Mouse (Mus musculus) heart, postnatal 4 days (tissue): Measurements from ENCODE around the gene Rps21. TPM values are rescaled to one million over a fixed set of nuclear protein-coding genes. Genes with fewer than 3 reads are reported as not detected.

Experiments
- DNase-seq: peaks from one replicate; pipeline ENCODE4 v3.0.0; 2021
- total RNA-seq, 2 experiments: library from RNA; stranded (reverse); gene quantifications; 2 replicates each; pipeline ENCODE4 v1.2.3; 2021

Rps21 gene
- 100 to 1,000 TPM; 619 to 692 TPM for total RNA-seq

DNA sequence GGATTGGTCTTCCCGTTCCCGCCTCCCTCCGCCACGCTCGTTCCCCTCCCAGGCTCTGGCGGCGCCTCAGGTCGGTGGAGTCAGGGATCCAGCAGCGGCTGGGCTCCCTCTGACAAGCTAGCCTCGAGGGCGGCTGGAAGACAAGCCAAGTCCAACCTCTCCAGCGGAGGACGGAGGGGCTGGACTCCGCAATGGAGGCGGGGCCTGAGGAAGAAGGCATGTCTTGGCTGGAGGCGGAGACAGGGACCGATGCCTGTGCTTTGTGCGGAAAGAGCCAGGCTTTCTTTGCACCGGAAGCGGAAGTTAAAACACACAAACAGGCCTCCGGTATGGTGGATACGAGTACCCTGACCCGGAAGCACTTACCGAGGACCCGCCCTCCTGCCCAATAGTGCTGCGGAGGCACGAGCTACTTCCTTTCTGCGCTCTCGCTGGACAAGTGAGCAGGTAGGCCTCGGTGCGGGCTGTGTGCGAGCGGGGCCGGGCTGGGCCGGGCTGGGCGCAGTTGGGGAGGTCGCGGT is at the start of gene Rps21:
TSS of gene Rps21 (plus strand) at position 377 of the 521 bp plus-strand sequence.
- DNase-seq, result peak; percentile 98

DNA sequence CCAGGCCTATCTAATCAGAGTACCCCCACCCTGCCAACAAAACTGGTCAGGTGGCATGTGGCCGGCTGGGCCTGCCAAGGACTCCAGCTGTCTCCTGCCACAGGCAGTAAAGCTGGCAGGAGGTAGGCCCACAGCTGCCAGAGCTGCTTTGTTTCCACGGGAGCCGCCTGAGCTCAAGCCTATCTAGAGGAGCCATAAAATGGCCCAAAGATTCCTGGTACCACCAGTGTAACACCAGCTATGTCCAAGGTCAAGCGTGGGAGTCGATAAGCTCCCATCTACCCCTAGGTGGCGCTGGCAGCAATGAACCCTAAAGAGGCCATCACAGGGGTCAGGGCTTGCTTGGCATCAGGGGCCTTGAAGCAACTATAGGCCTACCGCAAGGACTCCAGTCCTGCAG is 49.3 kb upstream of the Rps21 start:
- DNase-seq, result peak; percentile 70

DNA sequence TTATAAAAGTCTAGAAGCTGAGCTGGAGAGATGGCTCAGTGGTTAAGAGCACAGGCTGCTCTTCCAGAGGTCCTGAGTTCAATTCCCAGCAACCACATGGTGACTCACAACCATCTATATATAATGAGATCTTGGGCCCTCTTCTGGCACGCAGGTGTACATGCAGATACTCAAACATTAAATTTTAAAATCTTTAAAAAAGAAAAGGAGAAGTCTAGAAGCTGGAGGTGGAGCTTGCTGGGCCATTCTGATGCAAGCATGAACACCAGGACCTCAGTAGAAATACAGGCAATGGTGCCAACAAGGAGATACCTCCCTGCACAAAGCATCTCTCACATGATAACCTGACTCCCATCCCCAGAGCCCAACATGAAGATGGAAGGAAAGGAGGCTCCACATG is 48.2 kb upstream of the Rps21 start:
- DNase-seq, result no peak

DNA sequence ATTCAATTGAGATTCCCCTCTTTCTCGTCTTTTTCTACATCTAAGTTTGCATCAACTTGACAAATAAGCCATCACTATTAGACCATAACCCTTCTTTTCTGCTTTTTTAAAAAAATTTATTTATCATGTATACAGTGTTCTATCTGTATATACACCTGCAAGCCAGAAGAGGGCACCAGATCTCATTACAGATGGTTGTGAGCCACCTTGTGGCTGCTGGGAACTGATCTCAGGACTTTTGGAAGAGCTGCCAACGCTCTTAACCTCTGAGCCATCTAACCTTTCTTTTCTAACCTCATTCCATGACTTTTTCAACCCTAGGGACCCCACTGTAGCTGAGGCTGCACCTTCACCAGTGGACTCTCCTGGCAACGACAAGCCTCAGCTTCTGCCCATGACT is 44.9 kb upstream of the Rps21 start:
- DNase-seq, result no peak

DNA sequence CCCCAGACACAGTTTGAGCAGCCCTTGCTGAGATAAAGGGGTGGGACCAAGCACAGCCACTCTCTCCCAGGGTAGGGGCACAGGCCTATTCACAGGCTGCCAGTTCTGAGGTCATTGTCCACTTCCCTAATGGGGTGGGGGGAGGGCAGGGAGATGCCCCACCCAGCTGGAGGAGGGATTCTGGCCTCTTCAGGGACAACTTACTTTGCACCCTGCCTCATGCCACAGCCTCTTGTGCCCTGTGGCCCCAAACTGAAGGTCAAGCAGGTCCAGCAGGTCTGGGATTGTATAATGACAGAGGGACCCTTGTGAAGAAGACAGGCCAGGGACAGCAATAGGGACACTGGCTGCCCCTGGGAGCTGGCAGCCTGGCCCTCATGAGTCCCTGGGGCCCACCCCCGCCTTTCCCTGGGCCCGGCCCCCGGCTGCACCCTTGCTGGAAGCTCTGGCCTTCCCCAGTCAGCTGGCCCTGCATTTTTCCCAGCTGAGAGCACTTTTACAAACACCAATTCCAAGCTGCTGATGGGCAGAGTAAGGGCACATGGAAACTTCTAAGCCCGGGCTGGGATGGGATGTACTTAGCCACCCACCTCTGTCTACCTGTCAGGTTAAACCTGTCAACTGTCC is 42.7 kb upstream of the Rps21 start:
- DNase-seq, result peak; percentile 40

DNA sequence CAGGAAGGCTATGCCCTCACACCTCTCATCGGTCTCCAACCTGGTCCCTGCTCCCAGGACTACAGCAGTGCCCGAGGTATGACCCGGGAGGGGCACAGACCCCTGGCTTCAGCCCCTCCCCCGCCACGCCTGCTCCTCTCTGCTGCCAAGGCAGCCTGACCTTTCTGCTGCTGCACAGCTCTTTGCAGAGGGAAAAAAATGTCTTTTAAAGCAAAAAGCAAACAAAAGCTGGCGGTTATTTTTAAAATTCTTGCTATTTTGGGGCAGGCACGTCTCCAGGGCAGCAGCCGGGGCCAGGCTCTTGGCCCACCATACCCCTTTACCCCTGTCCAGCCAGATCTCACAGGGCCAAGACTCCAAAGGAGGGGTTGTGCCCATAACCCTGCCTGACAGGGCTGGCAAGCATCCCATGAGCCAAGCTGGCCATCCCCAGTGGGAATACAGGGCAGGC is 42.1 kb upstream of the Rps21 start:
- peak; percentile 47 for DNase-seq

DNA sequence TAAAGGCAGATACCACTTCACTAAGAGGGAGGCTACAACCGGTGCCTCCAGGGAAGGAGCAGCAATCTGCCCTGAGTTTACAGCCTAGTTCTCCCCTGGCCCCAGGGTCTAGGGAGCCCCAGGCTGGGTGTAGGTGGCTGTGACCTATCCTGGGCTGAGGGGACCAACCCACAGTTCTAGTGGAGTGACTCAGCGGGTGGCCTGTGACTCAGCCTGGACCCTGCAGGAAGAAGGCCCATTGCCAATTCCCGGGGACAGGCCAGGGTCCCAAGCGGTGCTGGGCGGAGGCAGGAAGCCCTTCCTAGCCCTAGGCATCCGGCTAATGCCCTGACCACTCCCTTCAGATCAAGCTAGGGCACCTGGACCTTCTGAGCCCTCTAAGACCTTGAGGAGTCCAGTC is 41.2 kb upstream of the Rps21 start:
- peak; percentile 60 for DNase-seq

DNA sequence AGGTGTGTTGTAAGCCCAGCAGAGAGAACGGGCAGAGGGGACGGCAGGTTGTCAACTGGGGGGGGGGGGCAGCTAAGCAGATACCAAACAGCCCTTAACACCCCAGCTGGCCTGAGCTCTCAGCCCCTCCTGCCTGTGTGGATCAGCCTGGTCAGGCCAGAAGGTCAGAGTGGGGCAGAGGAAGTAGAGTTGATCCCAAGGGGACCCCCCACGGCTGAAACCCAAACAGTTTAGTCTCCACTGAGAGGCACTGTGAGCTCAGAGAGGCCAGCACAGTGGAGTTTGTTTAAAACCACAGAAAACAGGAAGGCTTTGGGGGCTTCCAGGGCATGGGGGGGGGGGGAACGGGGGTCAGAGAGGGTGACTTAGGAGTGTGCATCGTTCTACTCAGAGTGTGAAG is 40.3 kb upstream of the Rps21 start:
- DNase-seq, result no peak

DNA sequence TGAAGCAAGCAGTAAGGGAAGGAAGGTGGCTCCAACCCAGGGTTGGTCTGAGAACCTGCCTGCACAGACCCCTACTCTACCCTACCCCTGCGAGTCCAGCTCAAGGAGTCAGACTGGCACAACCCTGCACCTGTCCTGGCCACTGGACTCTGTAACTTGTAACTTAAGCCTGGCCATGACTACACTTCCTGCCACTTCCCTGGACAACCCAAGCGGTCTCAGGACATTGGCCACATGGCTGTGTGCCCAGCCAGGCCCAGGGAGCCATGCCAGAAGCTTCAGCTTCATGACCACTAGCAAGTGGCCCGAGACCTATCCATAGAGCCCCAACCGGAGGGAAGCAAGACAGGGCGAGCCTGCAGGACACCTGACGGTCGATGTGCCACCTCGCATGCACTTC is 39.6 kb upstream of the Rps21 start:
- peak; percentile 82 for DNase-seq

DNA sequence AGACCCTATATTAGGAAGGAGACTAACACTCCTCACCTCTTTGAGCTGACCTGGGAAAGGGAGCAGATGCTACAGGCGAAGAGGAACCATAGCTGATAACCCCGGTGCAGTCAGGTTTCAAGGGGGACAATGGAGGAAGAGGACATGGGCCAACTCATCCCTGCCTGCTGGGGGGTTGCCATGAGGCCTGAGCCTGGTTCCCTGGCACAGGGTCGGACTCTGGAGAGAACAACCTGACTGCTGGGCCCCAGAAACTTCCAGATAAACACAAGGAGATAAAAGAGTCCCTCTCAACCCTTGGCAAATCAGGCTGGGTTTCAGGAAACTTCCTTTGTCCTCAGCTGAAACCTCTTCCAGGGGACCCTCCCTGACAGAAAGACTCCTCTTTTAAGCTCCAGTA is 38.9 kb upstream of the Rps21 start:
- peak; percentile 14 for DNase-seq

DNA sequence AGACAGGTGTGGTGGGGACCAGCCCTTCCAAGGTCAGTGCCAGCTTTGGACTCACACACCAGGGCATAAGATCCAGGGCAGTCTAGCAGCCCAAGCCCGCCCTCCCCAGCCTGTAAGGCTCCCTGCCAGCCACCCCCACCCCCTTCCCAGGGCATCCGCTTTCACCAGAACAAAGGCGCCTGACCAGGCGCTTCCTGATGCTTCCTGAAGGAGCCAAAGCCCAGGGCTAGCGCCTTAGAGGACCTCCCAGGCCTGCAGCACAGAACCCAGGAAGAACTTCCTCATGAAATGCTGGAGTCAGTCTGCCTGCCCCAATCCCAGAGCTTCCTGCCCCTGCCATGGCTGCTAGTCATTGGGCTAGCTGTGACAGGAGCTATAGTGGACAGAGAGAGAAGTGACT is 38.5 kb upstream of the Rps21 start:
- peak; percentile 56 for DNase-seq

DNA sequence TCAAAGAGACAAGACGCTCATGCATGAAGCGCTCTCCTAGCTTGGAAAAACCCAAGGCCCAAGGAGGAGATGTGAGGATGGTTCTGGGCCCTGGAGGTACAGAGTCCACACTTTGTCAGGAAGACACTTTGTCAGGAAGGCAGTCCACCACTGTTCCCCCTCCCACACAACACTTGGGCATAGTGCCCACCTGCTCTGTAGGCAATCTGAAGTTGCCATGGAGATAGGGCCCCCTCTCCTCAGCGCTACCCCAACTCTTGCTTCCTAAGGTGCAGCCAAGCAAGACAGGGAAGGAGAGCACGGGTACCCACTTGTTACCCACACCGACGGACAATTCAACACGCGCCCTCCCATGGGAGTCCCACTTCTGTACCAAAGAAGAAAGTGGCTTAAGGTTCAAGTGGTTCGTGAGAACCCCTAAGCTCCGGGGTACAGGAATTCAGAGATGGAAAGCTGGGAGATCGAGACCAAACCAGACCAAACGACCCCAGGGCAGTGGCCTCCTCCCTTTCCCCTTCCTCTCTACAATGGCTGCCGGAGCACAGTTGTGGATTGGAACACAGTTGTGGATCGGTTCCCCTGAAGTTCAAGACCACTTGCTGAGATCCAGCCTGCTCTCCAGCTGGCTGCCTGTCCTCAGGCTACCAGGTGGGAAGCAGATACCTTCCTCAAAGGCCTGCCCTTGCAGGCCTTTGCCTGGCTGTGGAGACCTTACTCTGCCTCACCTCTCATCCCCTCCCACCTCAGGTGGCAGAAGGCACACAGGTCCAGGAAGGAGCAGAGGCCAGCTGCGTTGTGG is 37.8 kb upstream of the Rps21 start:
- no peak for DNase-seq

DNA sequence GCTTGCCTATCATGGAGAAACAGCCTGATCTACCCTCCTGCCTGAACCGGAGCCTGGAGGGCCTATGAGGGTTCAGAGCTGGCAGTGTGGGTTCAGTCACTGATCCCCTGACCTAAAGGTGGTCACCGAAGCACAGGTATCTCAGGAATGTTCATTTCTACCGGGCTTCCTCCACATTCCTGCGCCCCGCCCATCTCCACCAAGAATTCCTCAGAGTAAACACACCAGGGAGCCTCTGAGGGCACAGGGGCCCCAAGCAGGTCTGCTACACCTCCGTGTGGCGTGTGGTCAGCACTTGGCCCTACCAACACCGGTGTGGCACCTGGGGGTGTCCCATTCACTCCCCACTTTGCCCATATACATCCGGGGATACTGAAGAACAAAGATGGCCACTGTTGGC is 37.0 kb upstream of the Rps21 start:
- no peak for DNase-seq

DNA sequence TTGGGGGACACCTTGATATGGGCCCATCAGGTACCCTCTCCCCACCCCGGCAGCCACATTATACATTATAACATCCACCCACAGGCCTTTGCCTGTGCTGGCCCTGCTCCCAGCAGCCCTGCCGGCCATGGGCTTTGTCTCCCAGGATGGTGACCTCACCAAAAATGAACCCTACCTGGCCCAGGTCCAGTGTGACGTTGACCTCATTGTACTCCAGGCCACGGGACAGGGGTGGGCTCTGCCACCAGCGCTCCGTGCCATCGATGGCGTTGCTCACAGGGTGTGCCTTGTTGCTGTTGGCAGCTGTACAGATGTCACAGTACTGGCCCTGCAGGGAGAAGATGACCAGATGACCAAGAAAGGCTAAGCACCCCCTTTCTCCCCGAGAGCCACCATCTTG is 36.1 kb upstream of the Rps21 start:
- no peak for DNase-seq

DNA sequence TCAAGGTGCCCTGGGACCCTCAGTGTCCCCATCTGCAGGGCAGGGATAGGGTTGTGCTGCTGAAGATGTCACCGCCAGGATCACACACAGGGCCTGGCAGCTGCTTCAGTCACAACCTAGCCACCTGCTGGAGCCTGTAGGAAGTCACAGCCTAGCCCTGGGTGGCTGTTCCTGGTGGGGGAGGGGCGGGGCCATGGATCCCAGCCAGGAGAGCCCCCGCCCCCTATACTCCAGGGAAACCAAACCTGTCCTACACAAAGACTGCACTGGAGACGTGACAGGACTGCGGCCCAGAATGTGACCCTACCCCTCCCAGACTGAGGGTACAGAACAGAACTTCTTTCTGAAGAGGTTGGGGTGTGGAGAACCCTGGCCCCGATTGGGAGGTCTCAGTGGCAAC is 34.9 kb upstream of the Rps21 start:
- peak; percentile 63 for DNase-seq

DNA sequence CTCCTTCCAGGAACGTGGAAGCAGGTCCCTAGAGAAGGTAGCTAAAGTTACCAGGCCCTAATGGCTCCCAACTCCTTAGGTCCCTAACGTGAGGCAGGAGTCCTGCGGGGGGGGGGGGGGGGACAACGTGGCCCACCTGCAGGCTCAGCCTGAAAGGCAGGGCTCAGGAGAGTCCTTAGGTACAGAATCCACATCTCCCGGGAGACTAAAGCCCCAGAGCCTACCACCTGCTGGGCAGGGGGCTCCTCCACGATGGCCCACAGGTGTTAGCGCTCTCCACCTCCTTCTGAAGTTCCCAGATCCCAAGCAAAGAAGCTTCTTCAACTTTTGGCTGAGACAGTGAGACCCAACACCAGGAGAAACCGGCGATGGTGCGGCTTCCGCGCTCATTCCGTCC is 32.5 kb upstream of the Rps21 start:
- no peak for DNase-seq

DNA sequence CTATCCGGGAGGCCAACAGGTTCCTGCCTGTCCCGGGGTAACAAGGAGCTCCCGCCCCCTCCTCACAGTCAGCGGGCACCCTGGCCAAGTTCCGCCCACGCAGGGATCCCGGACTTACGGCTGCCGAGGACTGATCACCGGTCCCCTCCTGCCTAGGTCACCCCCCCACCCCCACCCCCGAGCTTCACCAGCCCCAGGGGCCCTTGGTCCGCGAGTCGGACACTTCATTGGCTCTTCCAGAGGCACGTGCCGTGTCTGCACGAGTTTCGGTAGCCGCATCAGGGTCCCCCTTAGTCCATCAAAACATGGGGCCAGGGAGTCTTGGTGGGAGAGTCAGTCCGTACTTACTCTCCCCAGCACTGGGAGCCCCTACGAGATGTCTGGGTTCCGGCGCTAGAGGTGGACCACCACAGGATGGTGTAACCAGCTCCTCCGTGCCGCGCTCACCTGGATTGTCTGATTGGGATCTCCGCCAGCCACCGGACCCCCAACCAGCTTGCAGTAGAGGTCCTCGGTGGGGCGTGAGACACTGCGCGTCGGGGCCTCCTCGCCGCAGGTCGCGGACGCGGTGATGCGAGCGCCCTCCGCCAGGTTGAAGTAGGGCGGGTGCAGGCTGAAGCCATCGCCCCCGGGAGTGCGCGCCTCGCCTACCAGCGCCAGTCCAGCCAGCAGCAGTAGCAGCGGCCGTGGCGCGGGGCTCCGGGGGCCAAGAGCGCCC is 32.0 kb upstream of the Rps21 start:
- DNase-seq, result peak; percentile 53

DNA sequence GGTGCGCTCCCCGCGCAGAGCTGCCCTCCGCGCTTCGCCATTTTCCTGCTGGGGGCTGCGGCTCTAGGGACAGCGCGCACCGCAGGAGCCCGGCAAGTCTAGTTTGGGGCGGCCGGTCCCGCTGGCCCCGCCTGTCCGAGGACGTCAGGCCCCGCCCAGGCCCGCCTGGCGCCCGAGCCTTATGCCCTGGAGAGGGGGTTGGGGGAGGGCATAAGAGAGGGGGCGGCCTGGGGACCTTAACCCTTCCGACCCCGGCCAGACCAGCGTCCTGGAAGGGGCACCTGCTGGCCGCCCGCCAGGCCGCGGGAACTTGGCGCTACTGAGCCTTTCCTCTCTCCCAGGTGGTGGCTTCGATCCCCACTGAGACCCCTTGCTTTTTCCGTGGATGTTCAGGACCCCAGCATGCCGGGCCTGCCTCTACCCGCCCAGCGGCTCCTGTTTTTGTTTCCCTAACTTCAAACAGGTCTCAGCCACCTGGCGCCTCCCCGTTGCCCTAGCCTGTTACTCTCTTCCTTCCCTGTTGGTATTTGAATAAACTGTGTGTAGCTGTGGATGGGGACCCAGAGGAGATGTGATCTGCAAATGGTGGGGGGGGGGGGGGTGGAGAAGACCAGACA is 31.3 kb upstream of the Rps21 start, which contains the start of gene Lama5:
TSS of gene Lama5 (minus strand) at position 98 of the 617 bp plus-strand sequence.
- peak; percentile 78 for DNase-seq

DNA sequence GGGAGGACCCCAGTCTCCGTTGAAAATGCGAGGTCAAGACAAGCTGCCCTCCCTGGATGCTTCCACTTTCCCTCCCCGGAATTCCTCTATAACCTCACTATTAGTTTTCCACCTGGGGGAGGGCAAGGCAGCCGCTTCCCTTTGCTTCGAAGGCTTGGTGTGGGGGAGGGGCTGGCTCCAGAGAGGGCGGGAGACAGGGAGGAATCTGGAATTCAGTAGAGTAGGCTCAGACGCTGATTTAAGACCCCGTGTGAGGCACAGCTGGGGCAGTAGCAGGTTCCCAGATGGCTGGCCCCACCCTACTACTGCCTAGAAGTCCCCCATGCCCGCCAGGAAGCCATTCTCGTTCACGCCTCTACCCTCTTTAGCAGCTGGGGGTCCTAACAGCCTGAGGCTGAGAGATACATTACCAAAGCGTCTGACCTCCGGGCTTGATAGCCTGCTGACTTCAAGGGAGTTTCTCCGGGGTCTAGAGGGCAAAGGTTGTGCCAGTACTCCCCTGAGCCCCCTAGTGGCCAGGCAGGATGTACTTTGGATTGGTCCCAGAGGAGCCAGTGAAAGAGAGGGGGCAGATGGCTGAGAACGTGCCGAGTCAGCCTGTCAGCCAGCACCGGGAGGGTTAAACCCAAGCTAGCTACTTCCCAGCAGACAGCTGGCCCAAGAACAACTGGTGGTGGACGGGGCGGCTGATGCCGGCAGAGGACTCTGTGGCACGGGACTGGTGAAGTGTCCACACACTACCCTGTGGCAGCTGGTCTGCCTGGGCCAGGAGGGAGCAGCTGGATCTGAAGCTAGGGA is 29.7 kb upstream of the Rps21 start:
- DNase-seq, result peak; percentile 73

DNA sequence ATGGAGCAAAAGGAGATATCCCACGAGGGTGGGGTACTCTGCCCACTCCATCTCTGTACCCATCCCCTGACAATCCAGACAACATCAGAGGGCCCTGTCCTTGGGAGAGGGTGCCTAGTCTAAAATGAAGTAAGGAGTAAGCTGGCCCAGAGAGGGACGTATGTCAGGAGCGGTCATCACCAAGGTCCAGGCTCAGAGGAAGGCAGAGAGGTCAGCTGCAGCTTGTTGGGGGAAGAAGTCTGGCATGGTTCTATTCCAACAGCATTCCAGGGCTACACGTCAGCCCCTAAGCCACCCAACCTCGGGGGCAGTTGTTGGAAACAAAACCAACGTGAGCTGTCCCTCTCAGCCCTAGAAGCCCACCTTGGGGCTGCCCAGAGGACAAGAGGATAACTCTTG is 29.1 kb upstream of the Rps21 start:
- DNase-seq, result no peak

DNA sequence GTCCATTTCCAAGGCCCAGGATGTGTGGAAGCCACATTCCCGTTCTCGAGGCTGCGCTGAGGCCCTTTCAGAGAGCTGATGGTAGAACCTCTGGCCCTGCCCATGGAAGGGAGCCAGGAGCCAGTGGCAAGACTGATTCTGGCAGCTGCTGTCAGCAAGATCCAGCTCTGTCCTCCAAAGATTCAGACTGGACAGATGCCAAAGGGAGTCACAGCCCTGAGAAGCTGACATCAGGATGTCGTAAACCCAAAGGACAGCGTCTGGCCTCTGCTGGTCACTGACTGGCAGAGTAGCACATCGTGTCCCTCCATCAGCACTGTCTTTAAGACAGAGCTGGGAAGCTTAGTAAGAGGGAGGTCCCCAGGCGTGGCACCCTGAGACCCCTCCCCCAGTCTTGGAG is 28.6 kb upstream of the Rps21 start:
- peak; percentile 66 for DNase-seq

DNA sequence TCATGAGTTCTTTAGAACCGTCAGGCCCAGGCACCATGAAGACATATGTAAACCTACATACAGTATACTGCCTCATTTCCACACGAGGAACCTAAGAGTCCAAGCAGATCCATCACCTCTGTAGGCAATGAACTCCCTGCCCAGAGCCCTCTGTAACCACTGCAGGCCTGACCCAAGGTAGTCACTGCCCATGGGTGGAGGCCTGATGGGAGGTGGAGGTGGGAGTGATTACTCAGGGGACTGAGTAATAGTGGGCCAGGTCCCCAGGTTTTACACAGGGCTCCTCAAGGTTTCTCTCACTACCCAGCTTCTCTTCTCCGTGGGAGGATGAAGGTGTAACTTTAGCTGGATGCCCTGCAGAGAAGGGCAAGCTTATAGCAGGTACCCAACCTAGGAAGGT is 28.0 kb upstream of the Rps21 start:
- DNase-seq, result no peak
